Mouse (Mus musculus) CD4-positive helper T cell, adult 2 months (primary cell): ENCODE data around the gene Tagap1.
A peak's percentile ranks its signal among the peaks of the same experiment; 100 is the strongest.
"Not testable (repeated sequence)": the region's sequence is repeated elsewhere in the genome, so short reads cannot be mapped to it uniquely, and the experiment has no call there.

Source experiments
- DNase-seq: peaks from one replicate; pipeline ENCODE4 v3.0.0-alpha.2; 2012; ENCODE audit warnings: low read depth, missing footprints, low spot score

The Tagap1 gene

DNA sequence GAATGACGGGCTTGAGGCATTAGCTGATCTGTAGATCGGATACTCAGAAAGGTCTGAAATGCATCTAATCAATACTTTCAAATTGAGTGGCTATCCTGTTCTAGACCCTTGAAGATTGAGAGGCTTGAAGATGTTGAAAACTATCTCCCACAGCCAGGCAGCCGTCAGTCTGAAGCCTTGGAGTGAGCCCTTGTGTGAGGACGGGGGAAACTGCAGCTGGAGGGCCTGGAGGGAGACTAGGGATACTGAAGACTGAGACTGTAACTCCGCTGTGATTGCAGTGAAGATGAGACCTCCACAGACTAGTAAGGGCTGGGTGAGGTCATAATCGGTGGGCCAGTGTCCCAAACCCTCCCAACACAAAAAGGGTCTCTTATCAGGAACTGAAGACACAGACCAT is 1.4 kb upstream of the Tagap1 start:
- DNase-seq = not testable (repeated sequence)

DNA sequence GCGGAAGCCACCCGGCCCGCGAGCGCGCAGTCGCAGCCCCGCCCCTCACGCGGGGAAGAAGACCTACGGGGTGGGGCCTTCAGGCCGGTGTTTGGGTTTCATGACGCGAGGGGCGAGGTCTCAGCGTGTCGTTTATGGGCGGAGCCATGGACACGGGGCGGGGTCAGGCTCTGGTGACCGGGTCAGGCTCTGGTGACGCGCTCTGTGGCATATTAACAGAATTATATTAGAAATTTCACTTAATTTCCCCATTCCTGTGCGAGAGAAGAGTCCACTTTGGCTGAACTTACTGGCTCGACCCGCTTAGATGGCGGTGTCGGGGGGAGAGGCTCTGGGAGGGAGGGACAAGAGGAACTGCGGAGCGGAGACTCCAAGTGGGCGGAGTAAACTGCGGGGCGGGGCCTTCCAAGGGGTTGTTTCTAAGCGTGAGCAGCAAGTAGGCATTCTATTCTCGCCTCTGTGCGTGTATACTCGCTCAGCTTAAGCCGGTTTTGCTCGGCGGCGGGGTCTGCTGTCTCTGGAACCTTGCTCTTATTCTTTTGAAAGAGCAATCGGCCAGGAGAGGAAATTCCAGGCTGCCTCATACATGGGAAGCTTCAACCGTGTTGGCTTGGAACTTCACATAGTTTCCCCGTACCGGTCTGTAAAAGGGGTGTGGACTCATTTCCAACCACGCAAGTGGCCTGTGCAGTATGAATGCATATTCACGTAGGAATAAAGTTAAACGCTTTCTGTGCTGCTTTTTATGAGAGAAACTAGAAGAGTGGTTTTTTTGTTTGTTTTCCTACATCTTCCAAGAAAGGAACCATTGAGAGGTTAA is 435 bp upstream of the Tagap1 start:
- DNase-seq = peak; percentile 53

DNA sequence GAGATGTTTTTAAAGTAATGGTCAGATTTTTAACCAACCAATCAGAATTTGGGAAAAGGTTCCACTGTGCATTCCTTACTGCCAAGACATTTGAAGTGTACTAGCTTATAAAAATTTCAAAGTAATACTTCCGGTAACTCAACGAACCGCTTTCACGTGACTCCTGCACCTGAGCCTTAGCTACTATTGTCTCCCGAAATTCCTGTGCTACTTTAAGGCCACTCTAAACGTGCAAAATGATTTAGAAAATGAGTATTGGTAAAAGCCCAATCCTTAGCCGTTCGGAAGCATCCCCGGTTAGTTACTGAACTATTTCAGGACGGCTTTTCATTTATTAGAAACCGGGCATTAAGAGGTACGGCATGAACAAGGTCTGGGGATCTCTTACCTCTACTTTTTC is 607 bp downstream of the Tagap1 start:
- peak; percentile 15 for DNase-seq

DNA sequence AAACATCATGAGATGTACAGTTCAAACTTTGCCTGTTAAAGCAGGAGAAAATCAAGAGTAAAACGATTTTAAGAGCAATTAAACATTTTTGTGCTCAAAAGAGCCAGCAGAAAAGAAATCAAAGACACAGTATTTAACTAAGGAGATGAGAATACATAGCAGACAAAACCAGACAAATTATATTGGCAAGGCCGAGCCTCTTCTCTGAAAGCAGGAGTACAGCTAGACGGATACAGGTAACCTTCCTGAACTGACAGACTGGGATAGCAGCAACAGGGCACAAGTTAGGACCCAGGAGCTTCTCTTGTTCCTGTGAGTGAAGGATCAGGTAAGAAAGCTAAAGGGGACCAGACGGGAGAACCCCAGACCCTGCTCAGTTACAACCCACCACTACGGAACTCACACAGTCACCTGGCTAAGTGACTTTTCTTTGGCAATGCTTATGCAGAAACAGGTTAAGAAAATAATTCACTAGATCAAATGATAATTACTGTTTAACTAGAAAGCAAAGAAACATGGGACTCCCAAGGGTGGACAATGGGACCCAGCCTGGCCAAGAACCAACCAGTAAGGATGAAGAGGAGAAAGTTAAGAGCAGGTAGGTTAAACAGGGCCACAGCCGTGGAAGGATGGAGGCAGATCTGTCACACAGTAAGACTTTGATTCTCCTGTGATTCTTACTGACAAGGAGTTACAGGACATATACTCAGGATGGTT is 1.3 kb downstream of the Tagap1 start:
- DNase-seq = not testable (repeated sequence)

DNA sequence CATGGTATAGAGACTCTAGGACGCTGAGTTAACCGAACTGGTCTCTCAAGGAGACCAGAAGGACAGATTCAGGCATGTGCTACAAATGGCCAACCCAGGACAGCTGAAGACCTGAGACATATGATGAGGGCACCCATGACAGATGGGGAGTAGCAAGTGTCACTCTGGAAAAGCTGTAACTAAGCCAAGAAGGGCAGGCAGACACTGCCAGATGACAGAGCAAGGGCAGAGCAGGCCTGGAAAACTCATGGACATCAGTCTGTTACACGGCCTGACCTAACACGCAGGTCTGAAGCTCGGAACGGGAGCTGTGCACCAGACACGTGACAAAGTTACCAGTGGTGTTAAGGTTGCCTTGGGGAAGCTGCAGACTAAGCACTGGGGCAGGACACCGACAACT is 2.1 kb downstream of the Tagap1 start:
- not testable (repeated sequence) for DNase-seq

DNA sequence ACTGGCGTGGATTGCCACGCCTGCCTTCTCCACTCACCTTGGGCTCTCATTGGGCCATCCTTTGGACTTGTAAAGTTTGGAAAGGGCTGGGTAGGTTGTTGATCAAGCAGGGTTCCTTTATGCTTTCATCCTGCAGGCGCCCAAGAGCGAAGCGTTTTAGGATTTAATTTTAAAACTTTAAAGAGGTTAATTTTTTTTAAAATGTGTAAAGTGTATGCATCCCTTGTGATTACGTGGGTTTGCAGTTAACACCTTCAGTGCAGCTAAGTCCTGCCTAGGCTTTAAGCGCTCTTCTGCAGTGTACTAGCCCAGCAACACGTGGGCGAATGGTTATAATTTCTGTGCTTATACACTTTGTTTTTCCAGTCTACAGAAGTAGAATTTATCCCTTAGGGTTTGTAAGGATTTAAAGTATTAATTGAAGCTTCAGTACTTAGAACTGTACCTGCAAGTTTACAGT is 12.2 kb downstream of the Tagap1 start:
- DNase-seq = not testable (repeated sequence)

DNA sequence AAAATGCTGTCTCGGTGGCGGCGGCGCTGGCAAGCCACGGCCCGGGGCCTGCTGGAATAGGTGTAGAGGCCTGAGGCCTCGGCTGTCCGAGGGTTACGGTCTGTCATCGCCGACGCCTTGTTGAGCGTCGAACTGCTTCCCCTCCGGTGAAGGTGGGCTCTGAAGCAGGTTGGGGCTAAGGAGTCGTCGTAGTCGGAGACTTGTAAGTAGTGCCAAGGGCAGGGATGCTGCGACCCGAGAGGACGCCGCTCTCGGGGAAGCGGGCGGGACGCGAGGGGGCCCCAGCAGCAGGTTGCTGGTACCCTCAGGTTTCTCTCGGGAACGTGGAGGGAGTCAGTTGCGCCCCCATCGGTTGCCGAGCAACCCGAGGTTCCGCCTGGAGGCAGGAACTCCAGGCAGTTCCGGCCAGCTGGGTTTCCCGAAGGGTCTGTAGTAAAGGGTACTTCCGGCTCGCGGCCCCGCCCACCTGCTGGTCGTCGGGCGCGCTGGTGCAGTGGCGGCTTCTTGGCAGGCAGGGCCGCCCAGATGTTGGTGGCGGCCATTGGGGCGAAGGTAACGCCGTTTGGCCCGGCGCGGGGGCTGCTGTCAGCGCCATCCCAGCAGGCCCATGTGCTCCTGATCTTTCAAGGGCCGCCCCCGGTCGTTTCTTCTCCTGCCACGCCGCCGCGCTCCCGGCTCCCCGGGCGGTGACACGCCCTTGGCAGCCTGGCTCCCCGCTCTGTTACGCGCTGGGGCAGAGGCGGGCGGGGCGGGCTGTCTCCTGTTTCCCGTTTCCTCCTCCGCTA is 12.8 kb downstream of the Tagap1 start, which contains the start of gene Rsph3b:
TSS of gene Rsph3b (minus strand) at position 699 of the 785 bp plus-strand sequence.
- DNase-seq = peak; percentile 79

DNA sequence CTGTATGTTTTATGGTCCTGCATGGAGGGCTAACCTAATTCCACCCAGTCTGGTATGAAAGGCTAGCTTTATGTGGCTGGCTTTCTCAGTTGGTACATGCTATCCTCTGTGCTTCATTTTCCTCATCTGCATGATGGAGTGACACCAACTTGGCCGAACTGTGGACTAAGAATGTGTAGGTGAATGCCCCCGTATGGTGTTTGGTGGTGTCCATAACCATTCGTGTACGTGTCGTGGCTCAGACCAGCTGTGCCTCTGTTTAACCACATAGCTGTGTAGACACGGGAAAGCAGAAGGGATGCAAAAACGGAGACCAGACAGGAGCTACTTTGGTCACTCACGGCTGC is 13.3 kb downstream of the Tagap1 start:
- not testable (repeated sequence) for DNase-seq

DNA sequence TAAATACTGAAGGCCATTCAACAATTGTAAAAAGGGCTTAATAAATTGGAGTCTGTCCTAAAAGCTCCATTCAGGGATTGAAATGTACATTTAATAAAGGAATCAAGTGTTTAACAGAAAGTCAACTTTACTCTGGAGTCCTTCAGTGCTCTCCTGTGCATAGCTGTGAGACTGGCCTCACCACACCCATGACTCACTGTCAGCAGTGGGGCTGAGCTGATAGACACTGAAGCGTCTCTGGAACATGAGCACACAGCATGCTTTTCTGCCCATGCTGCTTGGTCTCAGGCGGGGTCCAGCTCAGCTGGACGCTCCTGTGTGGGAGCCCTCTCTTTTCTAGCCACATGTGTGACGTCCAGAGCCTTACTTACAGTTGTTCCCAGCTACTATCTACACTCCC is 18.4 kb downstream of the Tagap1 start:
- not testable (repeated sequence) for DNase-seq

DNA sequence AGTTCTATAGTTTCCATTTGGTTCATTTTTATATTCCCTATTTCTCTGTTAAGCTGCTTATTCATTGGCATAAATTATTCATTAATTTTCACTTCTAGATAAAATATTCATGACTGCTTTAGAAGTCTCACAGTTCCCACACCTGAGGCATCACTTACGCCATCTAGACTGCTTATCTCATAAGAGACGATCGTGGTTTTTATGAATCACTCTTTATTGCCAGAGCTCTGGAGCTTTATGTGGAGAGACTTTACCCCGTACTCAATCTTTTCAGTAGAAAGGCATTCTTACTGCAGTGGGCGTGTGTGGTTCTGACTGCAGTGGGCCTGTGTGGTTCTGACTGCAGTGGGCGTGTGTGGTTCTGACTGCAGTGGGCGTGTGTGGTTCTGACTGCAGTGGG is 29.3 kb downstream of the Tagap1 start:
- DNase-seq = not testable (repeated sequence)

DNA sequence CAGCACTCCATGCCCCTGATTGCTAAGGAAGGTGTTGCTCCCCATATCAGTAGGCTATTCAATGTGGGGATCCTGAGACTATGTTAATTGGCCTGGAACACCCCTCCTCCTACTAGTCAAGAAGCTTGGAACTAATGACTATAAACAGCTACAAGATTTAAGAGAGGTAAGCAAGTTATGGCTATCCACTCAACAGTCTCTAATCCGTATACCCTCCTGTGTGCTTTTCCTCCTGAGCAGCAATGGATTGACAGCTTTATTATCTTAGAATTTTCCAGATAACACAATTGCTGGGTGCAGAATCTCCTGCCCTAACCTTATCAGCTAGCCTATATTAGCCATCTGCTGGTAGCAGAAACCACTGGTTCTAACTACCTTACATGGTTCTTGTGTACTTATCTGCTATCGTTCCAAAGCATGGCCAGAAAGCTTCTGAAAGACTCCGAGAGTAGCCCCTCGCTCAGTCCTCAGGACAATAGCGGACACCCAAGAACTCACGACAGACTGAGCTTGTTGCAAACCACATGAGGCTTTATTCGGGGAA is 40.5 kb downstream of the Tagap1 start:
- DNase-seq = not testable (repeated sequence)

DNA sequence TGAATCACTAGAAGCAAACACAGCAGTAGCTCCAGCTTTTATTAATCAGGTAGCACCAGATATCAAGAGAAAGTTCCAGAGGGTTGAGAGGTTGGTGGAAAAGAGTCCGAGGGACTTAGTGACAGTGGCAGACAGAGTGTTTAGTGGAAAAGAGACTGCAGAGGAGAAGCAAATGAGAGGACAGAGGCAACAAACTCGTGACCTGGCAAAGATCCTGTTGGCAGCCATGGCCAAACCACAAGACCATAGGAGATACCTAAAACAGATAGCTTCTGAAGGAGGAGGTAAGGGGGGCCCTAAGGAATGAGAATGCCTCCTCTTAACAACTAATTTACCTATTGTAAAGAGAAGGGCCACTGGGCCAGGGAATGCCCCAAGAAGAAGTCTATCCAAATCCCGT is 41.6 kb downstream of the Tagap1 start:
- DNase-seq = not testable (repeated sequence)

DNA sequence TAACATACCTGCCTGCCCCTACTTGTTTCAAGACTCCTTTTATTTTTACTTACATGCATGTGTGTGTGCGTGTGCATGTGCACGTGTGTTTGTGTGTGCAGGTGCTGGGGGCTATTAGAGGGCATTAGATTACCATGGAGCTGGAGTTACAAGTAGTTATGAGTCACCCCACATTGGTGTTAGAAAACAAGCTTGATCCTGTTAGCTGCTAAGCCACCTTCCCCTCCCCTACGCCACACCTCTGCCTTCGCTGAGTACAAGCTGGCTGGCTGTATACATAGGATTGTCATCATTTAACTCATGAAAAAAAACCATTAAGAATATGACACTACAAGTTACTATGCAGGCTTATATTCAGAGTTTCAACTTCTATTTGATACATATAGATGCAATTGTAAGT is 45.7 kb downstream of the Tagap1 start:
- DNase-seq = not testable (repeated sequence)

DNA sequence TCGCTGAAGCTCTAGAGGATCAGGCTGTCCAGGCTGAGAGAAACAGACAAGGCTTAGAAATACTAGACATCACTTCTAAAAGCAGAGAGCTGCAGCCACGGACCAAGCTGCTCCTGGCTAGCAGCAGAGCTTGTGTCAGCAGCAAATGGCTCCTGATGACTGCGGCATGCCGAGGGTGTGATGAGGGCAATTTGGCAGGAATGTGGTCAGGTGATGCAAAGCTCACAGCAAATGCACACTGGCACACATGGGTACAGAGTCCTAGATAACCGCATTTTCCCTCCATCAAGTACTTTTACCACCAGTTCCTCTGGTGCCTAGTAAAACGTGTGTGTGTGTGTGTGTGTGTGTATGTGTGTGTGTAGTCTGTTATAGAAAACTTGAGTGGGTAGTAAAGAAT is 46.9 kb downstream of the Tagap1 start:
- not testable (repeated sequence) for DNase-seq
